Mouse (Mus musculus) liver, postnatal 0 days (tissue): ENCODE results near the gene Aatf.

Experiments
- CTCF ChIP-seq: sonication (generic); IDR thresholded peaks from 2 replicates; pipeline ENCODE4 v1.5.1; 2016; ENCODE audit warnings: antibody characterized with exemption, low read depth
- EP300 ChIP-seq: IDR thresholded peaks from 2 replicates; pipeline ENCODE4 v1.6.1; 2016; ENCODE audit warnings: antibody characterized with exemption, low read depth, mild to moderate bottlenecking

- TF ChIP-seq CTCF (no peak), EP300 (no peak)
Measured at GRCm38 (mm10) chr11:84548293-84548692, 35.0 kb upstream of the Aatf start.
